Mouse (Mus musculus): ENCODE data around the gene Zranb3. TPM values are rescaled to one million over a fixed set of nuclear protein-coding genes. Genes with fewer than 3 reads are reported as not detected.

Gene Zranb3
- total RNA-seq, 1 experiment from 2014 or later = 23.0 TPM

- ATAC-seq (replicated peaks in 1 of 2; ENCODE audit: insufficient read depth in 1 of 2, low FRiP score in 2 of 2, low TSS enrichment in 1 of 2, low read depth in 1 of 2, poor library complexity in 2 of 2, severe bottlenecking in 2 of 2) = peak; percentile 45 to 56; a peak in 3 of 4 replicates
Observed at GRCm38 (mm10) chr1:128068945-128069397, 33.9 kb downstream of the Zranb3 start.

DNA sequence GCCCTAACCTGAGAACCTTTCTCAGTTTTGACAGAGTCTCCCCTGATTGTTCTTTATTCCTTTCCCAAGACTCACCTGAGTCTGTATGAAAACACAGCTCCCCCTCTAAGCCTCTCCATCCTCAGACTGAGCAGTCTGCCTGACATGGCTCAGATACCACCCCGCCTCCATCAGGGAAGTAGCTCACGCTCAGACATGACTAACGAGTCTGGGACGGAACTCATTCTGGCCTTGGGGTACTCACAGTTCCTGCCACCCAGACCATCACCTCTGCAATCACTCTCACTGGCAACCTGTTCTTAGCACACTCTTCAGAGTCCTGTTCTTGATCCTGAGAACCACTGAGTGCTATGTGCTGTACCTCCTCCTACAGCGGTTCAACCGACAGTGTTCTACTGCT is 38.1 kb downstream of the Zranb3 start:
- ATAC-seq (replicated peaks in 1 of 2; ENCODE audit: insufficient read depth in 1 of 2, low FRiP score in 2 of 2, low TSS enrichment in 1 of 2, low read depth in 1 of 2, poor library complexity in 2 of 2, severe bottlenecking in 2 of 2) = no peak

DNA sequence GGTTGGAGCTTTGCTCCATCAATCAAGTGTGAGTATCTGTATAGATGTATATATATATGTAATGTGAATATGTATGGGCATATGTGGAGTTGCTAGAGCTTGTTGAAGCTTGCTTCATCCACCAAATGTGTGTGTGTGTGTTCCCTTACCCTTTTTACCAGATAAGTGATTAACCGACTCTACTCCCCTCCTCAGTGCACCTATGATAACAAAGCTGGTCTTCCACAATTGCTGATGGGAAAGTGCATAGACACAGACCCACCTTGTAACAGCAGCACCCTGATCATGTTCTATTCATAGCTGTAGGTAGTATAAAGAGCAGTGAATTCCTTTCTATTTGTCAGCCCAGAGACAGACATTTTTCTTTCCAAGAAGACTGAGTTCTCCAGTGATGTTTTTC is 40.7 kb downstream of the Zranb3 start:
- ATAC-seq (replicated peaks in 1 of 2; ENCODE audit: insufficient read depth in 1 of 2, low FRiP score in 2 of 2, low TSS enrichment in 1 of 2, low read depth in 1 of 2, poor library complexity in 2 of 2, severe bottlenecking in 2 of 2) = no peak

GRCm38 (mm10) chr1:128061401-128061800 is 41.4 kb downstream of the Zranb3 start:
- ATAC-seq (replicated peaks in 1 of 2; ENCODE audit: insufficient read depth in 1 of 2, low FRiP score in 2 of 2, low TSS enrichment in 1 of 2, low read depth in 1 of 2, poor library complexity in 2 of 2, severe bottlenecking in 2 of 2) = no peak

DNA sequence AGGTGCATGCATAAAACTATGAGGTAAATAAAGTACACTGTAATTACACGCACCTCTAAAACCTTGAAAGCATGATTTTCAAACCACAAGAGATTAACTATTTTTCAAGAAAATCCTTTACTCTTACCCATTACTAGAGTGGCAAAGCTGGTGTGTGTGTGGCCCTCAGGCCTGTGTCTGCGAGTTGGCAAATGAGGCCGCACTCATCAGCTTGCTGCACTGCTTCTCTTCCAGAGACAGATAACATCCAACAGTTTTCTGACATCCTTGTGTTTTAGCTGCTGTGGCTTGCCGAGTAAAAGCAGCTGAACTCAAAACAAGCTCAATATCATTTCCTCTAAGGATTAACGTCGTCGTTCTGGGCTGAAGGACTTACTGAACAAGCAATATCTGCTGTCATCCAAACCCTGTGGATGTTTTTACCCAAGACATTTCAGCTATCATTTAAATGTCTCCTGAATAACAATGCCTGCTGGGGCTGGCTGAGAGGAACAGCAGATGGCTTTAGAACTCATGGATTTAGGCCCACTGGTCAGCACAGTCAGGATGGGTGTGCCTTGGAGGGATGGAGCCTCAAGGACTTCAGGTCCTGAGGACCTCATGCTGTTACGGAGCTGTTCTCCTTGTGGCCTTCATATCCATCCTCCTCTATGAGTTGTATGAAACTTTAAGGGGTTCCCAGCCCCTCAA is 42.0 kb downstream of the Zranb3 start:
- no peak for ATAC-seq (replicated peaks in 1 of 2; ENCODE audit: insufficient read depth in 1 of 2, low FRiP score in 2 of 2, low TSS enrichment in 1 of 2, low read depth in 1 of 2, poor library complexity in 2 of 2, severe bottlenecking in 2 of 2)

- ATAC-seq (replicated peaks in 1 of 2; ENCODE audit: insufficient read depth in 1 of 2, low FRiP score in 2 of 2, low TSS enrichment in 1 of 2, low read depth in 1 of 2, poor library complexity in 2 of 2, severe bottlenecking in 2 of 2) = no peak
Observed at GRCm38 (mm10) chr1:128058625-128059024, 44.2 kb downstream of the Zranb3 start.

DNA sequence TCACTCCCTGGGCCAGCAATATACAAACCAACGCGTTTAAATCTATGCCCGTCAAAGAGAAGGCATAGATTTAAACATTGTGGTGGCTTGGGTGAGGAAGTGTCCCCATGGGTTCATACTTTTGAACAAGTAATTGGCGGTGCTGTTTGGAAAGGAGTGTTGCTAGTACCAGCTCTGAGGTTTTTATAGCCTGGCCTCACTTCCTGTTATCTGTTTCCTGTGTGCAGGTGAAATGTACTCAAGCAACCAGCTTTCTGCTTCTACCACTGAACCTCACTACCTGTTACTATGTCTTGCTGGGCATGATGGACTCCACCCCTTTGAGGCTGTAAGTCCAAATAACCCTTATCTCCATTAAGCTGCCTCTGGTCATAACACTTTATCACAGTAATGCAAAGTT is 45.6 kb downstream of the Zranb3 start:
- ATAC-seq (replicated peaks in 1 of 2; ENCODE audit: insufficient read depth in 1 of 2, low FRiP score in 2 of 2, low TSS enrichment in 1 of 2, low read depth in 1 of 2, poor library complexity in 2 of 2, severe bottlenecking in 2 of 2) = no peak; a peak in 1 of 4 replicates

DNA sequence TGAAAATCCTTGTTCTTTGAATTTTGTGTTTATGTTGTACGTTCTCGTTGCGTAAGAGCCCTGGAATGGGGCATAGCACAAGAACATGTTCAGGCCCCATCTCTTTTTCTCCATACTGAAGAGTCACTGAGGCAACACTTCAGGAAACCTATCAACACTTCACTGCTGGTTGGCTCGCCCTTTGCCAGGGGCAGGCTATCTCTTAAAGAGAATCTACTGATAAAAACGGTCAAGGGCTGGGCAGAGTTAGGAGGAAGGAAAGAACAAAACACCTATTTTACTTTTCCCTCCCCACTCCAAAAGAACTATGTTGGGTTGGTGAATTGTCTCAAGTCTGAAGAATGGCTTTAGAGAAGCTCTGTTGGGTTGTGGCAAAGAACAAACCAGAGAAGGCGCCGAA is 55.9 kb downstream of the Zranb3 start:
- no peak for ATAC-seq (replicated peaks in 1 of 2; ENCODE audit: insufficient read depth in 1 of 2, low FRiP score in 2 of 2, low TSS enrichment in 1 of 2, low read depth in 1 of 2, poor library complexity in 2 of 2, severe bottlenecking in 2 of 2)

DNA sequence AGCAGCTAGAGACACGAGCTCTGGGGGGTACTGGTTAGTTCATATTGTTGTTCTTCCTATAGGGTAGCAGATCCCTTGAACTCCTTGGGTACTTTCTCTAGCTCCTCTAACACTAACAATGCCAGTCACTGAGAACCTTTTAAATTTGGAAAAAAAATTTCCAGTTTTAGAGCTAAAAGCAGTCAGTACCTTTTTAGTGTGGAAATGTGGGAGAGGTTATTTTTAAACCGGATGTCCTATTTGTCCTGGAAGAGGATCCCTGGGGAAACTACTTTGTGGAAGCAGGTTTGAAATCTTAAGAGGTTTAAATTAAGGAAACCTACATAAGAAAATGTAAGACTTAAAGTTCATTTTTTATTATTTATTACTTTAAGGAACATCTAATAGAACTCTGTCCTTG is 56.4 kb downstream of the Zranb3 start:
- ATAC-seq (replicated peaks in 1 of 2; ENCODE audit: insufficient read depth in 1 of 2, low FRiP score in 2 of 2, low TSS enrichment in 1 of 2, low read depth in 1 of 2, poor library complexity in 2 of 2, severe bottlenecking in 2 of 2) = no peak

GRCm38 (mm10) chr1:128044181-128044580 is 58.7 kb downstream of the Zranb3 start:
- ATAC-seq (replicated peaks in 1 of 2; ENCODE audit: insufficient read depth in 1 of 2, low FRiP score in 2 of 2, low TSS enrichment in 1 of 2, low read depth in 1 of 2, poor library complexity in 2 of 2, severe bottlenecking in 2 of 2) = no peak

DNA sequence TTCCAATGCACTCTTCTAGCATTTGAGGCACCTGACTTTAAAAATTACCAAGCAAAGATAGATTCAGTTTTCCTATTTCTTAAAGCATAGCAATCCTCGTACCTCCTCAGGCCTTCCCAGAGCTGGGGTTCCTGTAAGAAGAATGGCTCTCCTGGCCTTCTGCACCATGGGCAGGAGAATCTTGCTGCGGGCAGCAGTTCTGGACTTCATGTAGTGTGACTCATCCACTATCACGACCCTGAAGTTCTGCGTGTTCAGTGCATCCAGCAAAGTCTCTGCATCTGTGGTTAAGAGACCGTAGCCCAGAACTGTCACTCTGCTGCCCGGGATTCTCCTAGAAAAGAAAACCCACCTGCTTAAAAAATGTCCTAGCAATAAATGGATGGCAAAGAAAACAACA is 66.6 kb downstream of the Zranb3 start:
- no peak for ATAC-seq (replicated peaks in 1 of 2; ENCODE audit: insufficient read depth in 1 of 2, low FRiP score in 2 of 2, low TSS enrichment in 1 of 2, low read depth in 1 of 2, poor library complexity in 2 of 2, severe bottlenecking in 2 of 2)

DNA sequence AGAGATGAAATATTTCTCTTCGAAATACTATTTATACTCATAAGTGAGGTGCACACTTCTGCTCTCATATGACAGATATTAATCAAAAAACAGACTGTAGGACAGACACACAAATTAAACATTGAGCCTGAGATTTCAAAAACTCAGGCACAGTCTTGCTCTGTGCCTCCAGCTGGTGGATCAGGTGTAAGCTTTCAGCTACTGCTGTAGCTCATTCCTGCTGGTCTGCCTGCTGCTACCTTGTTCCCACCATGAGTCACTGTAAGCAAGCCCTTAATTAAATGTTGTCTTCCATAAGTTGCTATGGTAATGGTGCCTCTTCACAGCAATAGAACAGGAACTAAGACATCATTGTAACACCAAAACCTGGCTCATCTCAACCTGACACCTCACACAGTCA is 70.7 kb downstream of the Zranb3 start:
- no peak for ATAC-seq (replicated peaks in 1 of 2; ENCODE audit: insufficient read depth in 1 of 2, low FRiP score in 2 of 2, low TSS enrichment in 1 of 2, low read depth in 1 of 2, poor library complexity in 2 of 2, severe bottlenecking in 2 of 2)

GRCm38 (mm10) chr1:128031524-128031923 is 71.3 kb downstream of the Zranb3 start:
- ATAC-seq (replicated peaks in 1 of 2; ENCODE audit: insufficient read depth in 1 of 2, low FRiP score in 2 of 2, low TSS enrichment in 1 of 2, low read depth in 1 of 2, poor library complexity in 2 of 2, severe bottlenecking in 2 of 2) = no peak

- no peak for ATAC-seq (replicated peaks in 1 of 2; ENCODE audit: insufficient read depth in 1 of 2, low FRiP score in 2 of 2, low TSS enrichment in 1 of 2, low read depth in 1 of 2, poor library complexity in 2 of 2, severe bottlenecking in 2 of 2)
Observed at GRCm38 (mm10) chr1:128024363-128025114, 78.3 kb downstream of the Zranb3 start.

GRCm38 (mm10) chr1:128020001-128020770 is 82.7 kb downstream of the Zranb3 start:
- ATAC-seq (replicated peaks in 1 of 2; ENCODE audit: insufficient read depth in 1 of 2, low FRiP score in 2 of 2, low TSS enrichment in 1 of 2, low read depth in 1 of 2, poor library complexity in 2 of 2, severe bottlenecking in 2 of 2) = no peak

- ATAC-seq (replicated peaks in 1 of 2; ENCODE audit: insufficient read depth in 1 of 2, low FRiP score in 2 of 2, low TSS enrichment in 1 of 2, low read depth in 1 of 2, poor library complexity in 2 of 2, severe bottlenecking in 2 of 2) = peak; percentile 84 to 90
Observed at GRCm38 (mm10) chr1:128016035-128016492, 86.8 kb downstream of the Zranb3 start.

DNA sequence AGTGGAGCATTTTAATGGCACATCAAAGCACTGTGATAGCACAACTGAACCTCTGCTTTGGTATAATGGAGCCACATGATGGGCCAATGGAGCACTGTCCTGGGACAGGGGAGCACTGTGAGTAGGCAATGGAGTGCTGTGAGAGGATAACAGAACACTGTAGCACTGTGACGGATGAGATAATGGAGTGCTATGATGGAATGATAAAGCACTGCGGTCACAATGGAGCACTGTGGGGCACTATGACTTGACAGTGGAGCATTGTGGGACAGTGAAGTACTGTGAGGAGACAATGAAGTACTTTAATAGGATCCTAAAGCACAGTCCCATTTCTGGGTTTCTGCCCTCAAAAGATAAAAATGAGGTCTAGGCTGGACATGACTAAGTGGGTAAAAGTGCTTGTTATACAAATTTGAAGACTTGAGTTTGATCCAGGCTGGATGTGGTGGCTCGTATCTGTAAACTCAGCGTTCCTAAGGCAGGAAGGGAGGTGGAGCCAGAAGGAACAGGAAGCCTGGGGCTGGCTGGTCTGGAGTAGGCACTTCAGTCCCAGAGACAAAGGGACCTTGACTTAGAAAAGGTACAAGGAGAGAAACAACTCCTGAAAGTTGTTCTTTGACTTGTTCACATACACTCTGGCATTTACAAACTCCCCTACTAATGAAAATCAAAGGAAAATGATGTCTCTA is 89.0 kb downstream of the Zranb3 start:
- peak in 1 of 2 experiments; percentile 31; a peak in 1 of 4 replicates for ATAC-seq (replicated peaks in 1 of 2; ENCODE audit: insufficient read depth in 1 of 2, low FRiP score in 2 of 2, low TSS enrichment in 1 of 2, low read depth in 1 of 2, poor library complexity in 2 of 2, severe bottlenecking in 2 of 2)
